Mouse (Mus musculus) heart, adult 8-10 months (tissue): ENCODE measurements around the gene Ssbp2. TPM values are rescaled to one million over a fixed set of nuclear protein-coding genes. Genes with fewer than 3 reads are reported as not detected.

Experiments used
- DNase-seq: peaks from one replicate; pipeline ENCODE4 v3.0.0; 2022; ENCODE audit warnings: low spot score
- total RNA-seq, 4 experiments: library from RNA; stranded (reverse); gene quantifications; 2 replicates each; pipeline ENCODE4 v1.2.4; 2022

Gene Ssbp2
- total RNA-seq, 4 experiments from 2014 or later = 41.4 to 47.8 (median 42.8) TPM

GRCm38 (mm10) chr13:91520968-91521367 lies 60.9 kb downstream of the Ssbp2 start:
- DNase-seq = no peak

GRCm38 (mm10) chr13:91526058-91526457 lies 66.0 kb downstream of the Ssbp2 start:
- no peak for DNase-seq

- no peak for DNase-seq
These were observed 69.7 kb downstream of the Ssbp2 start for GRCm38 (mm10) chr13:91529821-91530220.

- no peak for DNase-seq
These were observed 76.6 kb downstream of the Ssbp2 start for GRCm38 (mm10) chr13:91536711-91537110.

GRCm38 (mm10) chr13:91540145-91541068 lies 80.3 kb downstream of the Ssbp2 start:
- DNase-seq = no peak

- no peak for DNase-seq
These were observed 81.0 kb downstream of the Ssbp2 start for GRCm38 (mm10) chr13:91541069-91541429.

- no peak for DNase-seq
These were observed 83.5 kb downstream of the Ssbp2 start for GRCm38 (mm10) chr13:91543555-91543954.

GRCm38 (mm10) chr13:91564047-91564446 lies 104.0 kb downstream of the Ssbp2 start:
- DNase-seq = peak; percentile 41

- DNase-seq = no peak
These were observed 104.7 kb downstream of the Ssbp2 start for GRCm38 (mm10) chr13:91564755-91565154.

GRCm38 (mm10) chr13:91581504-91581903 lies 121.4 kb downstream of the Ssbp2 start:
- no peak for DNase-seq

GRCm38 (mm10) chr13:91582212-91582611 lies 122.1 kb downstream of the Ssbp2 start:
- no peak for DNase-seq

GRCm38 (mm10) chr13:91586368-91586767 lies 126.3 kb downstream of the Ssbp2 start:
- DNase-seq = no peak

GRCm38 (mm10) chr13:91588475-91588874 lies 128.4 kb downstream of the Ssbp2 start:
- no peak for DNase-seq

- no peak for DNase-seq
These were observed 131.8 kb downstream of the Ssbp2 start for GRCm38 (mm10) chr13:91591863-91592262.

GRCm38 (mm10) chr13:91595284-91595683 lies 135.2 kb downstream of the Ssbp2 start:
- DNase-seq = no peak

GRCm38 (mm10) chr13:91599594-91599993 lies 139.5 kb downstream of the Ssbp2 start:
- no peak for DNase-seq

GRCm38 (mm10) chr13:91605043-91605840 lies 145.2 kb downstream of the Ssbp2 start:
- DNase-seq = no peak

- no peak for DNase-seq
These were observed 150.5 kb downstream of the Ssbp2 start for GRCm38 (mm10) chr13:91610601-91611000.

GRCm38 (mm10) chr13:91611909-91612308 lies 151.8 kb downstream of the Ssbp2 start:
- no peak for DNase-seq

GRCm38 (mm10) chr13:91612578-91612977 lies 152.5 kb downstream of the Ssbp2 start:
- DNase-seq = no peak

- DNase-seq = no peak
These were observed 156.0 kb downstream of the Ssbp2 start for GRCm38 (mm10) chr13:91616050-91616449.

GRCm38 (mm10) chr13:91616876-91617275 lies 156.8 kb downstream of the Ssbp2 start:
- no peak for DNase-seq

GRCm38 (mm10) chr13:91619431-91619830 lies 159.3 kb downstream of the Ssbp2 start:
- DNase-seq = no peak
